Mouse (Mus musculus): ENCODE measurements around the gene Gm1604a. TPM values are rescaled to one million over a fixed set of nuclear protein-coding genes. Genes with fewer than 3 reads are reported as not detected.

Gene Gm1604a
- polyA plus RNA-seq (2012; rRNA removed), result 0.32 and 0.47 TPM in 2 replicates

GRCm38 (mm10) chr17:7025257-7025656 lies at the start of gene Gm1604a:
Gm1604a (plus strand) TSS chr17:7025568.

GRCm38 (mm10) chr17:6978287-6979248 lies 46.8 kb upstream of the Gm1604a start, which contains the start of gene Gm49721:
Gm49721 (plus strand) TSS chr17:6978904.

Other genes starting within 250 kb of the Gm1604a start
- 28.3 and 31.5 TPM in 2 replicates for gene Ezr, start 242.8 kb upstream of the Gm1604a start, polyA plus RNA-seq (2012; rRNA removed)
- gene Rsph3b, start 76.9 kb upstream of the Gm1604a start, polyA plus RNA-seq (2012; rRNA removed), result 28.7 and 30.9 TPM in 2 replicates
- gene Tagap1, start 64.4 kb upstream of the Gm1604a start, polyA plus RNA-seq (2012; rRNA removed), result 43.2 and 44.4 TPM in 2 replicates
- 63.6 and 80.9 TPM in 2 replicates for gene Rnaset2b, start 54.9 kb upstream of the Gm1604a start, polyA plus RNA-seq (2012; rRNA removed)
- 0.88 and 1.1 TPM in 2 replicates for gene Gm49721, start 46.7 kb upstream of the Gm1604a start, polyA plus RNA-seq (2012; rRNA removed)
- gene Rps6ka2, start 144.5 kb downstream of the Gm1604a start, polyA plus RNA-seq (2012; rRNA removed), result 27.4 and 28.7 TPM in 2 replicates